In genomic region chr19:17592790-17593189, GRCm38 (mm10) we compare ENCODE assay signal across 13 mouse cellular contexts.
A peak's percentile ranks its signal among the peaks of the same experiment; 100 is the strongest.
DNase-seq lines count a peak whose midpoint lies in the region; ATAC-seq and TF ChIP-seq lines count a peak whose summit lies in the region.
"Had no signal": no experiment of that assay in that cellular context is flagged by ENCODE, and none has a peak within 500 bp of the region (broad histone marks: within the 10 kb centered on the region; RNA-seq: fewer than 3 reads in every experiment).

No protein-coding gene starts in this region.

- no peaks in the 10 kb centered on the region for H3K36me3 ChIP-seq in kidney, adult 2 months (ENCODE audit: control insufficient read depth, insufficient read depth, low read length)
- H3K36me3 ChIP-seq in lung, embryonic 14.5 days (ENCODE audit: insufficient read depth) = no peaks in the 10 kb centered on the region
- H3K36me3 ChIP-seq in forebrain, embryonic 12.5 days (replicated peaks) = no peaks in the 10 kb centered on the region
- H3K36me3 ChIP-seq in forebrain, embryonic 14.5 days (ENCODE audit: control insufficient read depth, insufficient read depth, low read length) = no peaks in the 10 kb centered on the region

- ATAC-seq in lung, embryonic 14.5 days (ENCODE audit: insufficient read depth) = peak; percentile 56; the same call in 1 of the 2 replicates
- no peak for ATAC-seq in forebrain, embryonic 12.5 days (ENCODE audit: low FRiP score)
- ATAC-seq in forebrain, embryonic 14.5 days = no peak
- ATAC-seq: hindbrain, embryonic 16.5 days had no signal

- no peaks in the 10 kb centered on the region for H3K9me3 ChIP-seq in lung, embryonic 14.5 days (ENCODE audit: low read depth, low read length)
- no peaks in the 10 kb centered on the region for H3K9me3 ChIP-seq in forebrain, embryonic 12.5 days
- H3K9me3 ChIP-seq in forebrain, embryonic 14.5 days (replicated peaks; ENCODE audit: control insufficient read depth, low read length) = no peaks in the 10 kb centered on the region

- TF ChIP-seq CTCF in kidney, adult 2 months (conservative IDR thresholded peaks at IDR 0.05; ENCODE audit: insufficient read depth, insufficient read length, low read depth, low read length) = no peak
- no peak for TF ChIP-seq CTCF in lung, embryonic 14.5 days (IDR thresholded peaks at IDR 0.05; ENCODE audit: low read depth)

- WGBS in kidney, adult 2 months = 6% methylated on average over 1 of the region's 1 CpGs
- WGBS in lung, embryonic 14.5 days = 3% methylated on average over 1 of the region's 1 CpGs
- 45% methylated on average over 1 of the region's 1 CpGs for WGBS in forebrain, embryonic 12.5 days
- WGBS in forebrain, embryonic 14.5 days = 13% methylated on average over 1 of the region's 1 CpGs

- H3K9ac ChIP-seq in lung, embryonic 14.5 days = no peak overlapping the region
- no peak overlapping the region for H3K9ac ChIP-seq in forebrain, embryonic 12.5 days
- no peak overlapping the region for H3K9ac ChIP-seq in forebrain, embryonic 14.5 days (ENCODE audit: low read length)

- H3K4me3 ChIP-seq in kidney, adult 2 months (ENCODE audit: insufficient read depth, low read depth, low read length) = no peak overlapping the region
- no peak overlapping the region for H3K4me3 ChIP-seq in lung, embryonic 14.5 days (ENCODE audit: low read depth, low read length)
- no peak overlapping the region for H3K4me3 ChIP-seq in forebrain, embryonic 12.5 days (replicated peaks)
- H3K4me3 ChIP-seq in forebrain, embryonic 14.5 days (ENCODE audit: low read depth, low read length) = no peak overlapping the region
- H3K4me3 ChIP-seq: erythroblast, embryonic 14.5 days; myocyte had no signal

- no peak overlapping the region for H3K27ac ChIP-seq in kidney, adult 2 months (ENCODE audit: insufficient read depth, low read depth, low read length)
- H3K27ac ChIP-seq in lung, embryonic 14.5 days (ENCODE audit: low read depth) = 0 out of 2 replicates have a peak overlapping the region, but pooled peaks have one; percentile 2
- H3K27ac ChIP-seq in forebrain, embryonic 12.5 days = no peak overlapping the region
- H3K27ac ChIP-seq in forebrain, embryonic 14.5 days (ENCODE audit: low read depth, low read length) = no peak overlapping the region

- H3K4me1 ChIP-seq in kidney, adult 2 months (ENCODE audit: control insufficient read depth, insufficient read depth, low read length) = no peaks in the 10 kb centered on the region
- H3K4me1 ChIP-seq in lung, embryonic 14.5 days (ENCODE audit: insufficient read depth) = peaks cover 15% of the 10 kb centered on the region
- H3K4me1 ChIP-seq in forebrain, embryonic 12.5 days = peaks cover 11% of the 10 kb centered on the region; the same call in 1 of the 2 replicates
- H3K4me1 ChIP-seq in forebrain, embryonic 14.5 days (ENCODE audit: control insufficient read depth, insufficient read depth, low read length) = no peaks in the 10 kb centered on the region

- peak; percentile 12 for DNase-seq in kidney, adult 2 months
- DNase-seq in kidney, adult 18-20 months = no peak
- DNase-seq in NIH3T3 (ENCODE audit: low read depth) = peak; percentile 5
- peak; percentile 60 for DNase-seq in adrenal gland, postnatal 10 days
- peak; percentile 78 for DNase-seq in lung, embryonic 14.5 days
- DNase-seq in forebrain, embryonic 14.5 days (ENCODE audit: low spot score) = no peak
- DNase-seq in urinary bladder, postnatal 36 days (ENCODE audit: low spot score in 2 of 2) = no peak
- DNase-seq: layer of hippocampus, postnatal 36 days; liver had no signal

- H3K27me3 ChIP-seq in kidney, adult 2 months (replicated peaks; ENCODE audit: control insufficient read depth, insufficient read depth, low read length) = no peaks in the 10 kb centered on the region
- no peaks in the 10 kb centered on the region for H3K27me3 ChIP-seq in lung, embryonic 14.5 days (ENCODE audit: insufficient read depth, low read length)
- H3K27me3 ChIP-seq in forebrain, embryonic 12.5 days = no peaks in the 10 kb centered on the region
- no peaks in the 10 kb centered on the region for H3K27me3 ChIP-seq in forebrain, embryonic 14.5 days (replicated peaks; ENCODE audit: control insufficient read depth, insufficient read depth, low read length)

- TF ChIP-seq POLR2A in kidney, adult 2 months (IDR thresholded peaks at IDR 0.05; ENCODE audit: low read depth, low read length) = no peak

- H3K4me2 ChIP-seq in lung, embryonic 14.5 days = no peak overlapping the region
- no peak overlapping the region for H3K4me2 ChIP-seq in forebrain, embryonic 12.5 days
- H3K4me2 ChIP-seq in forebrain, embryonic 14.5 days (ENCODE audit: low read length) = no peak overlapping the region

Comparison
In these comparisons a context has a peak if more than half of its experiments do, and no peak if none do; other contexts are left out.
1. DNase-seq: peak in kidney, adult 2 months (single experiment), NIH3T3 (single experiment), adrenal gland, postnatal 10 days (single experiment) and lung, embryonic 14.5 days (single experiment); none in kidney, adult 18-20 months (single experiment), forebrain, embryonic 14.5 days (single experiment) and urinary bladder, postnatal 36 days (0 of 2).